Mouse (Mus musculus) heart, adult 8-10 months (tissue): ENCODE measurements at regions not wholly inside any gene's neighbourhood (a gene's known extent, or its start where the extent isn't known, plus 50 kb on each side); places are given as distances from the start of the nearest gene placed in this dataset.

Experiments used
- DNase-seq: peaks from one replicate; pipeline ENCODE4 v3.0.0; 2022; ENCODE audit warnings: low spot score

DNA sequence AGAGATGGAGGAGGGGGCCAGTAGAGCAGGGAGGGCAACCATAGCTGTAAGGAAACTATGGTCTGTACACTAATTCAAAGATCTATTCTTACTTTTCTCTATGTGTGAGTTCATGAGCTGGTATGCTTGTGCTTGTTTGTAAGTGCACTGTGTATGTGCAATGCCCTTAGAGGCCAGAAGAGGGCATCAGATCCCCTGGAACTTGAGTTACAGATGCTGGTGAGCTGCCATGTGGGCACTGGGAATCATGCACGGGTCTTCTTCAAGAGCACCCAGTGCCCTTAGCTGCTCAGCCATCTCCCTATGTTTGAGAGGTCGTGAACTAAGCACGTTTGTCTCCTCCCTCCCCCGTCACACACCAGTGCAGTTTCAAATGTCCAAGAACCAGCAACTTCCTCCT, 68.9 kb downstream of the Tbx3 start:
- DNase-seq: no peak

- DNase-seq: peak; percentile 39
Measured at GRCm38 (mm10) chr5:119741116-119741515, 70.6 kb downstream of the Tbx3 start.

- no peak for DNase-seq
Measured at GRCm38 (mm10) chr5:119743733-119744132, 73.3 kb downstream of the Tbx3 start.

- DNase-seq: no peak
Measured at GRCm38 (mm10) chr5:119747038-119747437, 76.6 kb downstream of the Tbx3 start.

DNA sequence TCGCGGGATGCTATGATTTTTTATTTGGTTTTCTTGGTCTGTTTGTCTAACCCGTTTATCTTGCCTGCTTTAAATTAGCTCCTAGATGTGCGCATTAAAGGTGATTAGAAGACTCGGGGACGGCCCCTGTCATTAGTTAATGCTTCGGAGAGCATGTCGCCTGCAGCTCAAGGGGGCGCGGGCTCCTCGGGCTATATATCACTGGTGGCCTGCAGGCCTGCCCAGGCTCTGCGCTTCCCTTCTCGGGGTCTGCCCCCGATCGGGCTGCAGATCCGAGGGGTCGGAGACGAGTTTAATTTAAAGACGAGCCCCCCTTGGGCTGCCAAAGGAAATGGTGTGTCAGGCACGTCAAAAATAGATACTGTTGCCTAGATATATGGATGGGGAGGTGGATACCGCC, 78.2 kb downstream of the Tbx3 start:
- DNase-seq: no peak

DNA sequence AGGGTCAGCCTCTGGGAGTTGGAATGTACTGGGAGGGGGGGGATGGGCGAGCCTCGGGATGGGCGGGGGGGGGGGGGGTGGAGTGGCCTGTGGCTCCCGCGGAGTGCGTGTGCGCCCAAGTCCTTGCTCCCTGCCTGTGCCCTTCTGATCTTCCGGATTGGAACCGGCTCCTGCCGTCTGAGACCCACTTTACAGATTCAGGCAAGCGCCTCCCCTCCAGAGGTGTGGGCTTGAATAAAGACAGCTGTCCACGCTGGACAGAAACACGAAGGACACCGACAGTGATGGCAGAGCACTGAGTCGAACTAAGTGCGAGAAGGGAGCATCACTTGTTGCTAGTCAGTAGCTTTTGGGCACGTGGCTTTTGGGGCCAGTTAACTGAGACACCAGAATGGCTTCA, 78.7 kb downstream of the Tbx3 start:
- DNase-seq: no peak

DNA sequence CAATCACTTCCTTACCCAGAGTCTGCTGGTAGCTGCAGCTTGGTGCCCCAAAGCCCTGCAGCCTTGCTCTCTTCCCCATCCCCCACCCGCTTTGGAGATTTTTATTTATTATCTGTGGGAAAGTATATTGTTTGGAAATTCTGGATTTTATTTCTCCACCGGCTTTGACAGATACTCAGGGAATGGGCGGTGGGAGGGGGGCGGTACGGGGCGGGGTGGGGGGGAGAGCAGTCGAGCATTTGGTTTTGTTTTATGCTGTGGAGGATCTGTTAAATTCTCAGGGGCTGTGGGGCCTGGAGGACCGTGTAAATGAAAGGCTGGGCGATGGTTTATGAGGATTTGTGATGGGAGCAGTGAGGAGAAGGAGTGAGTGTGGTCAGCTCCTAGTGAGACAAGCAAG, 76.7 kb upstream of the Tbx5 start:
- DNase-seq: no peak

DNA sequence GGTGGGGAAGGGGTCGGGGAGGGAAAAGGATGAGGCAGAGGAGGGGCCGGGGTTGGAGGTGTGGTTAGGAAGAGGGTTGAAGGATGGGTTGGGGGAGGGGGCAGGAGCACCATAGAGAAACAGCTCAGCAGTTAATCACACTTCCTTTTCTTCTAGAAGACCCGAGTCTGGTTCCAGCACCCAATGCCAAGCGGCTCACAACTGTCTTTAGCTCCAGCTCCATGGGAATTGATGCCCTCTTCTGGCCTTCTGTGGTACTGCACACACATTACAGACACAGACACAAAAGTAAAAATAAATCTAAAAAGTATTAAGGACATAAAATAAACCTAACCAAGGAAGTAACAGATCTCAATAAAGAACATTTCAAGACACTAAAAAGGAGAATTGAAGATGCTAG, 73.6 kb upstream of the Tbx5 start:
- DNase-seq: no peak

GRCm38 (mm10) chr5:119762102-119762501, 70.4 kb upstream of the Tbx5 start:
- no peak for DNase-seq

DNA sequence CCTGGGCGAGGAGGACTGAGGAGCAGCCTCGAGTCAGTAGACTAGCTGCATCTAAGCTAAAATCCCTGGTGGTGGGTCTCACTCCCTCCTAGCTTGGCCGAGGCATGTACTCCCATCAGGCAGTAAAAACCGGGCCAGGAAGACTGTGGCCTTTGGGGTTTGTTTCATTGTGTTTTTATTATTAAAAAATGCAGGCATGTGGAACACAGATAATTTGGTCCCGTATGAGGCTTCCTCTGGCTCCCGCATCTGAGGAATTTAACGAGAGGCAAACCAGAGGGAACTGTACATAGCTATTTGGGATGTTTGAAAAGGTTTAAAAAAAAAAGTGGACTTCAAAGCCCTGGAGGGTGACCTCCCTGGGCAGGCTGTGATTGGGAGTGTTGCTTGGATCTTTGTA, 69.1 kb upstream of the Tbx5 start:
- DNase-seq: no peak

GRCm38 (mm10) chr5:119766372-119766771, 66.1 kb upstream of the Tbx5 start:
- DNase-seq: no peak

DNA sequence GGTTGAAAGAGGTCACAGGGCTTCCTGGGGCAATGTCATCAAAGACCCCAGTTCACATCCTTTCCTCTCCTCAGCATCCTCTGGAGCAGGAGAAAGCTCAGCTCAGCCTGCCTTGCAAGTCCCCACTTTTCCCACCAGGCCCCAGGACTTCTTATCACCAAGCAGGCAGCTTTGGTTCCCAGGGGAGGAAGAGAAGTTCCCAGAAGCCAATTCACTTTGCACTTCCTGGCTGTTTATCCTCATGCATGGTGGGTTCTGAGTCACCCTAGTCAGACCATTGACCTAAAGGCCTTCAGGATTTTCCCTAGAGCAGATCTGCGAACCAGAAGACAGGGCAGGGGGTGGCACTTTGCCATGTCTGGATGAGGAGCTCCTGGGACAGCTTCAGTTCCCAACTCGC, 61.5 kb upstream of the Tbx5 start:
- DNase-seq: no peak

GRCm38 (mm10) chr5:119776106-119776887, 56.2 kb upstream of the Tbx5 start:
- DNase-seq: no peak

DNA sequence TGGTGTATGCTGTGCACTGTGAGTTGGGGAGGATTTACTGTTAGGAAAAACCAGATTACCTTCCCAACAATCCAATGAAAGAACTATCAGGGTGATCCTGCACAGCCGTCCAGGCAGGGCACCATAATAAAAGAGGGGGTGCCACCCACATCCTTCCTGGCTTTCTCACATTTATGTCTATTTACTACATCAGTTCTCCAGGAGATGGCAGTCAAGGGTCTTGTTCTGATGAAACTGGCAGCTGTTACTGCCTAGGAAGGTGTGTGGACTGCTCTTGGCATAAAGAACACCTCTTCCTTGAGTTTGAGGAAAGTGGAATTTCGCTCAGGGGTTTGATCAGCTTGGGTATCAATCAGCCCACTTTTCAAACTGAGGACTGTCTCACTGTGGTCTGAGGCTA, 54.6 kb upstream of the Tbx5 start:
- peak; percentile 49 for DNase-seq

GRCm38 (mm10) chr5:119781375-119781774, 51.1 kb upstream of the Tbx5 start:
- DNase-seq: no peak
